Mouse (Mus musculus) heart, adult 8-10 months (tissue): ENCODE results near the gene Abhd6. TPM values are rescaled to one million over a fixed set of nuclear protein-coding genes. Genes with fewer than 3 reads are reported as not detected.
A peak's percentile ranks its signal among the peaks of the same experiment; 100 is the strongest.

Experiments used
- DNase-seq: peaks from one replicate; pipeline ENCODE4 v3.0.0; 2022; ENCODE audit warnings: low spot score
- total RNA-seq, 4 experiments: library from RNA; stranded (reverse); gene quantifications; 2 replicates each; pipeline ENCODE4 v1.2.4; 2022

The Abhd6 gene
- total RNA-seq, 4 experiments from 2014 or later: 11.0 to 14.3 (median 12.2) TPM

GRCm38 (mm10) chr14:8059938-8060337 lies 57.2 kb downstream of the Abhd6 start:
- DNase-seq: no peak

- no peak for DNase-seq
Measured at GRCm38 (mm10) chr14:8062076-8062475, 59.4 kb downstream of the Abhd6 start.

GRCm38 (mm10) chr14:8062537-8063301 lies 60.0 kb downstream of the Abhd6 start:
- DNase-seq: no peak

GRCm38 (mm10) chr14:8063835-8064785 lies 61.4 kb downstream of the Abhd6 start:
- no peak for DNase-seq

- peak; percentile 96 for DNase-seq
Measured at GRCm38 (mm10) chr14:8080165-8080679, 77.5 kb downstream of the Abhd6 start, which contains the start of gene Rpp14. Rpp14 (plus strand) TSS chr14:8080367.

GRCm38 (mm10) chr14:8080718-8081117 lies 78.0 kb downstream of the Abhd6 start:
- no peak for DNase-seq

- DNase-seq: no peak
Measured at GRCm38 (mm10) chr14:8082949-8083348, 80.2 kb downstream of the Abhd6 start.

- no peak for DNase-seq
Measured at GRCm38 (mm10) chr14:8089016-8089415, 86.3 kb downstream of the Abhd6 start.

- DNase-seq: peak; percentile 73
Measured at GRCm38 (mm10) chr14:8092573-8092972, 89.9 kb downstream of the Abhd6 start.

- no peak for DNase-seq
Measured at GRCm38 (mm10) chr14:8093427-8093826, 90.7 kb downstream of the Abhd6 start.

- DNase-seq: no peak
Measured at GRCm38 (mm10) chr14:8094931-8095561, 92.3 kb downstream of the Abhd6 start.

- peak; percentile 82 for DNase-seq
Measured at GRCm38 (mm10) chr14:8095562-8095950, 92.9 kb downstream of the Abhd6 start.

- peak; percentile 94 for DNase-seq
Measured at GRCm38 (mm10) chr14:8097978-8098686, 95.4 kb downstream of the Abhd6 start, which contains the start of gene Pxk. Pxk (plus strand) TSS chr14:8098211.

GRCm38 (mm10) chr14:8098687-8098995 lies 95.9 kb downstream of the Abhd6 start:
- DNase-seq: no peak

GRCm38 (mm10) chr14:8099561-8100021 lies 96.9 kb downstream of the Abhd6 start:
- DNase-seq: peak; percentile 44

- no peak for DNase-seq
Measured at GRCm38 (mm10) chr14:8101886-8102285, 99.2 kb downstream of the Abhd6 start.

- no peak for DNase-seq
Measured at GRCm38 (mm10) chr14:8102676-8103075, 100.0 kb downstream of the Abhd6 start.
